Mouse (Mus musculus) midbrain, embryonic 12.5 days (tissue): ENCODE data around the gene Pcdh15. TPM values are rescaled to one million over a fixed set of nuclear protein-coding genes. Genes with fewer than 3 reads are reported as not detected.

Experiments used
- ATAC-seq: fragments of 200-750 bp; cut with Nextera tagmentation; 2 replicates; pipeline ENCODE4 v1.8.0; 2017; ENCODE audit warnings: low read depth, moderate TSS enrichment, moderate library complexity; ENCODE audit not compliant: low FRiP score
- H3K27ac ChIP-seq: fragments of 300-500 bp; sonication (generic); replicated peaks from 2 replicates; pipeline ENCODE4 v1.5.1; 2016; ENCODE audit warnings: mild to moderate bottlenecking
- H3K27me3 ChIP-seq: fragments of 300-500 bp; sonication (generic); 2 replicates; pipeline ENCODE4 v1.6.1; 2016; ENCODE audit warnings: mild to moderate bottlenecking
- H3K36me3 ChIP-seq: fragments of 300-500 bp; sonication (generic); 2 replicates; pipeline ENCODE4 v1.6.1; 2016
- H3K4me1 ChIP-seq: fragments of 300-500 bp; sonication (generic); 2 replicates; pipeline ENCODE4 v1.6.1; 2016
- H3K4me2 ChIP-seq: fragments of 300-500 bp; sonication (generic); replicated peaks from 2 replicates; pipeline ENCODE4 v1.6.1; 2016; ENCODE audit warnings: mild to moderate bottlenecking, moderate library complexity
- H3K4me3 ChIP-seq: fragments of 300-500 bp; sonication (generic); 2 replicates; pipeline ENCODE4 v1.5.1; 2016; ENCODE audit warnings: mild to moderate bottlenecking
- H3K9ac ChIP-seq: fragments of 300-500 bp; sonication (generic); replicated peaks from 2 replicates; pipeline ENCODE4 v1.6.1; 2016; ENCODE audit warnings: mild to moderate bottlenecking, moderate library complexity
- H3K9me3 ChIP-seq: fragments of 300-500 bp; sonication (generic); 2 replicates; pipeline ENCODE4 v1.6.1; 2016; ENCODE audit warnings: mild to moderate bottlenecking
- WGBS: fragments of 180-500 bp; shearing (Covaris S2); methylation state at CpG from one replicate; pipeline ENCODE4 v1.1.7; 2016; 5-methylcytosine and 5-hydroxymethylcytosine counted together
- polyA plus RNA-seq: library from polyadenylated mRNA; unstranded; fragments of >200 nt; fragmentation: Nextera tagmentation; extraction: Ambion mirVana; gene quantifications from 2 replicates; pipeline ENCODE4 v1.2.1, GENCODE M21; 2016

Gene Pcdh15
- polyA plus RNA-seq, 1 experiment from 2014 or later = 2.6 TPM

GRCm38 (mm10) chr10:74680016-74680491, 1580.9 kb downstream of the Pcdh15 start:
- no peaks in the 10 kb centered on the region for H3K9me3 ChIP-seq
- WGBS = 73% methylated on average over 4 of the region's 4 CpGs
- ATAC-seq = no peak

GRCm38 (mm10) chr10:74680559-74680958, 1581.4 kb downstream of the Pcdh15 start:
- Histone ChIP-seq H3K27ac (no peak overlapping the region), H3K4me3 (no peak overlapping the region), H3K36me3 (no peaks in the 10 kb centered on the region), H3K9ac (no peak overlapping the region), H3K9me3 (no peaks in the 10 kb centered on the region), H3K27me3 (no peaks in the 10 kb centered on the region), H3K4me2 (no peak overlapping the region), H3K4me1 (no peaks in the 10 kb centered on the region)
- ATAC-seq = no peak
- WGBS = 55% methylated on average over 1 of the region's 1 CpGs

More at GRCm38 (mm10) chr10:74680016-74680491, 1580.9 kb downstream of the Pcdh15 start:
- no peak overlapping the region for H3K4me2 ChIP-seq
- H3K4me3 ChIP-seq = no peak overlapping the region
- no peaks in the 10 kb centered on the region for H3K4me1 ChIP-seq
- H3K9ac ChIP-seq = no peak overlapping the region
- no peaks in the 10 kb centered on the region for H3K36me3 ChIP-seq
- H3K27me3 ChIP-seq = no peaks in the 10 kb centered on the region
- H3K27ac ChIP-seq = no peak overlapping the region
